Mouse (Mus musculus) heart, postnatal 0 days (tissue): ENCODE results near the gene Nkx2-3. TPM values are rescaled to one million over a fixed set of nuclear protein-coding genes. Genes with fewer than 3 reads are reported as not detected.

ENCODE experiments used
- ATAC-seq: fragments of 200-750 bp; cut with Nextera tagmentation; 2 replicates; pipeline ENCODE4 v1.8.0; 2017; ENCODE audit warnings: low read depth, moderate number of reproducible peaks, moderate library complexity; ENCODE audit not compliant: insufficient read depth
- DNase-seq: peaks from one replicate; pipeline ENCODE4 v3.0.0-alpha.2; 2016; ENCODE audit warnings: low spot score
- H3K27ac ChIP-seq: fragments of 300-500 bp; sonication (generic); 2 replicates; pipeline ENCODE4 v1.5.1; 2014; ENCODE audit warnings: low read depth, mild to moderate bottlenecking
- H3K27me3 ChIP-seq: fragments of 300-500 bp; sonication (generic); 2 replicates; pipeline ENCODE4 v1.6.1; 2014; ENCODE audit warnings: low read length, mixed read lengths; ENCODE audit not compliant: control insufficient read depth, insufficient read depth
- H3K36me3 ChIP-seq: fragments of 300-500 bp; sonication (generic); replicated peaks from 2 replicates; pipeline ENCODE4 v1.6.1; 2014; ENCODE audit warnings: low read length, mixed read lengths; ENCODE audit not compliant: control insufficient read depth, insufficient read depth
- H3K4me1 ChIP-seq: fragments of 300-500 bp; sonication (generic); 2 replicates; pipeline ENCODE4 v1.6.1; 2014; ENCODE audit warnings: antibody characterized with exemption; ENCODE audit not compliant: control insufficient read depth, insufficient read depth
- H3K4me2 ChIP-seq: fragments of 300-500 bp; sonication (generic); 2 replicates; pipeline ENCODE4 v1.6.1; 2014; ENCODE audit warnings: low read depth, mild to moderate bottlenecking, low read length, moderate library complexity
- H3K4me3 ChIP-seq: fragments of 300-500 bp; sonication (generic); 2 replicates; pipeline ENCODE4 v1.5.1; 2014; ENCODE audit warnings: low read depth, low read length
- H3K9ac ChIP-seq: fragments of 300-500 bp; sonication (generic); replicated peaks from 2 replicates; pipeline ENCODE4 v1.6.1; 2014; ENCODE audit warnings: low read depth, low read length, mixed read lengths
- H3K9me3 ChIP-seq: fragments of 300-500 bp; sonication (generic); replicated peaks from 2 replicates; pipeline ENCODE4 v1.6.1; 2016; ENCODE audit warnings: low read length; ENCODE audit not compliant: control insufficient read depth
- CTCF ChIP-seq: IDR thresholded peaks from 2 replicates; pipeline ENCODE4 v1.5.1; 2016; ENCODE audit warnings: antibody characterized with exemption, control low read depth, low read depth
- EP300 ChIP-seq: IDR thresholded peaks from 2 replicates; pipeline ENCODE4 v1.6.1; 2016; ENCODE audit warnings: antibody characterized with exemption, low read depth
- WGBS: fragments of 180-500 bp; shearing (Covaris S2); extraction: QIAGEN DNeasy Blood & Tissue Kit; methylation state at CpG from one replicate; pipeline ENCODE4 v1.1.7; 2014; 5-methylcytosine and 5-hydroxymethylcytosine counted together
- polyA plus RNA-seq: library from polyadenylated mRNA; unstranded; fragments of >200 nt; fragmentation: Nextera tagmentation; extraction: Ambion mirVana; gene quantifications from 2 replicates; pipeline ENCODE4 v1.2.1, GENCODE M21; 2015
- total RNA-seq: library from RNA; depleted of rRNA; stranded (reverse); fragments of >200 nt; gene quantifications from 2 replicates; pipeline ENCODE4 v1.2.3, GENCODE M21; 2014; ENCODE audit warnings: low replicate concordance

Gene Nkx2-3
- total and polyA plus RNA-seq, 2 experiments from 2014 or later = 0.15 TPM; not detected in 1

DNA sequence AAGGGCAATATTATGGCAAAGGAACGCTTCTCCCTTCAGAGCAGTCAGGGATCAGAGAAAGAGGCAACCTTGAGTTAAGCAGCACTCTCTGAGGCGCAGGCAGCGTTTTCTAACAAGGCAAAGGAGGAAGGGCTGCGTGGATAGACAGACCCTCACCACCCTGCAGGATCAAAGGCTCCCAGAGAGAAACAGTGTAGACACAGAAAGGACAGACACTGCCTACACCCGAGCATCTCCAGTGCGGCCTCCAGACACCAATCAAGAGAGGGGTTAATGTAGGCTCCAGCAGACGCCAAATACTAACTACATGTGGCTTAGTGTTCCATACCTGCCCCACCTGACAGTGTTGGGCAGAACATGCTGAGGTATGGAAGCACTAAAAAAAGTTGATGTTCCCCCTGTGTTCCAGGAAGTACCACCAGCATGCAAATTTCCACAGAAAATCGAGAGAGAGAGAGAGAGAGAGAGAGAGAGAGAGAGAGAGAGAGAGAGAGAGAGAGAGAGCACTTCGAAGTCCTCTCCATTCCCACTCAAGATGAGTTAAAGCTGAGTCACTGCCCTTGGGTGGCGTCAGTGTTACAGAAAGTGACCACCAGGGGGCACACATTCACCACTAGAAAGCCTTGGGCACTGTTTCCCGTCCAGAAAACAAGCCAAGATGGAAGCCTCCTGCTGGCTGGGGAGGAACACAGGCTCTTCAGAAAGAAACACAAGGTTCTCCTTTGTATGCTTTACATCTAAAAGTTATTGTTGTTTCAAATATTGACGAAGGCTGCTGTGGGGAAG, 18.5 kb downstream of the Nkx2-3 start:
- DNase-seq (peak; percentile 79), ATAC-seq (peak; percentile 86)
- no peaks in the 10 kb centered on the region for H3K36me3 ChIP-seq
- H3K9ac ChIP-seq = no peak overlapping the region
- H3K27me3 ChIP-seq = peaks cover 23% of the 10 kb centered on the region
- H3K9me3 ChIP-seq = no peaks in the 10 kb centered on the region
- 22% methylated on average over 12 of the region's 12 CpGs for WGBS
- no peaks in the 10 kb centered on the region for H3K4me1 ChIP-seq
- no peak overlapping the region for H3K4me3 ChIP-seq
- no peak overlapping the region for H3K4me2 ChIP-seq
- TF ChIP-seq CTCF = peak; percentile 93
- no peak for TF ChIP-seq EP300
- no peak overlapping the region for H3K27ac ChIP-seq

DNA sequence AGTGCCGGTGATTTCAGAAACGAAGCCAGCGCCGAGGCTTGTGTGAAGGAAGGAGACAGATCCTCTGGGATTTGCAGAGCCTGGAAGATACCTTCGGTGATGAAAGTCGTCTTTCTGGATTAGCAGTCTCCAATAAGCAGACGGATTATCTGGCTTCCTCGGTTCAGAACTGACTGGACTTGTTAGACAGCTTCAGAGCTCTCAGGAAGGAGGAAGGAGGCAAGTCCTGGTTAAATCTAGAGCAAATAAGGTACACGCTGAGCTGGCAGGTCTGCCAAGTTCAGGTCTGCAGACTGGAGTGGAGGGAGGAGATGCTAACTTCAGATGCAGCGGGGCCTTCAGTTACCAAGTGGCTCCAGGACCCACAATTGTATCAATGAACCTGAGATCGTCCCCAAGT, 29.7 kb downstream of the Nkx2-3 start:
- 54% methylated on average over 11 of the region's 11 CpGs for WGBS
- TF ChIP-seq EP300 (no peak), CTCF (no peak)
- DNase-seq = no peak
- Histone ChIP-seq H3K4me2 (no peak overlapping the region), H3K36me3 (no peaks in the 10 kb centered on the region), H3K27me3 (peaks cover 4% of the 10 kb centered on the region; the same call in 1 of the 2 replicates), H3K9ac (no peak overlapping the region), H3K4me3 (no peak overlapping the region), H3K9me3 (no peaks in the 10 kb centered on the region), H3K4me1 (no peaks in the 10 kb centered on the region), H3K27ac (no peak overlapping the region)
- ATAC-seq = no peak

DNA sequence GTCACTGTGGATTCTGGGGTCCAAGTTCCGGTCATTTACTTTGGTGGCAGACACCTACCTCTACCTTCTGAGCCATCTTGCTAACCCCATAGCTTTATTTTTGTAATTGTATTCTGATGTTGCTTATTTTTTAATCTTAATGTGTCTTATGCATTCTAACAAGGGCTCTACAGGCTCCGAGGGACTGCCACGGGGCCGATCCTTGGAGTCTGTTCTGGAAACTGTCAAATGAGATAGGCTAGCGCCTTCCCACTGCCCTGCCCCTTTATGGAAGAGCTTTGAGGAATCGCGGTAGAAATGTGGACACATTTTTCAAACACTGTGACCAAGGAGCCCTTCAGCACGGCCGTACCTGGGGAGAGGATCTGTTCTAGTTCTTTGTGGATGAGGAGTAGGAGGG, 30.7 kb downstream of the Nkx2-3 start:
- 74% methylated on average over 9 of the region's 9 CpGs for WGBS
- H3K4me1 ChIP-seq = no peaks in the 10 kb centered on the region
- H3K4me2 ChIP-seq = no peak overlapping the region
- peaks cover 4% of the 10 kb centered on the region; the same call in 1 of the 2 replicates for H3K27me3 ChIP-seq
- no peak for TF ChIP-seq EP300
- TF ChIP-seq CTCF = no peak
- DNase-seq (no peak), ATAC-seq (no peak)
- no peak overlapping the region for H3K4me3 ChIP-seq
- H3K36me3 ChIP-seq = no peaks in the 10 kb centered on the region
- H3K27ac ChIP-seq = no peak overlapping the region
- H3K9me3 ChIP-seq = no peaks in the 10 kb centered on the region
- H3K9ac ChIP-seq = no peak overlapping the region

DNA sequence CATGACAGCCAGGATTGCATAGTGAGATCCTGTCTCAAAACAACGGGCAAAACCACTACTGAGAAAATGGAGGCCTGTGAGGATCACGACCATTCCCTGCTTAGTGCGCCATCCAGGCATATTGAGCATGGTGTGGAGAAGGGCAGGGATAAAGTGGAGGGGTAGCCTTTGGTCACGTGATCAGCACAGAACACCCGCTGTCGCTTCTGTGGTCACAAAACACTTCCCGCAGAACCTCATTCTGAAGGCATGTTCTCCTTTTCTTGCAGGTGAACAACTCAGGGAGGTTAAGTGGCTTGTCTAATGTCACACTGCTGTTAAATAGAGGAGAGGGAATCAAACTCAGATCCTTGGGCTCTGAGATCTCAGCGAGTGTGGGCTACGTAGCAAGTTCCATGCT, 33.4 kb downstream of the Nkx2-3 start:
- no peak for DNase-seq
- H3K36me3 ChIP-seq = no peaks in the 10 kb centered on the region
- H3K4me1 ChIP-seq = no peaks in the 10 kb centered on the region
- ATAC-seq = no peak
- WGBS = 82% methylated on average over 9 of the region's 9 CpGs
- no peak overlapping the region for H3K4me2 ChIP-seq
- H3K9me3 ChIP-seq = no peaks in the 10 kb centered on the region
- no peak overlapping the region for H3K27ac ChIP-seq
- no peak overlapping the region for H3K9ac ChIP-seq
- TF ChIP-seq CTCF (no peak), EP300 (no peak)
- peaks cover 4% of the 10 kb centered on the region; the same call in 1 of the 2 replicates for H3K27me3 ChIP-seq
- H3K4me3 ChIP-seq = no peak overlapping the region

DNA sequence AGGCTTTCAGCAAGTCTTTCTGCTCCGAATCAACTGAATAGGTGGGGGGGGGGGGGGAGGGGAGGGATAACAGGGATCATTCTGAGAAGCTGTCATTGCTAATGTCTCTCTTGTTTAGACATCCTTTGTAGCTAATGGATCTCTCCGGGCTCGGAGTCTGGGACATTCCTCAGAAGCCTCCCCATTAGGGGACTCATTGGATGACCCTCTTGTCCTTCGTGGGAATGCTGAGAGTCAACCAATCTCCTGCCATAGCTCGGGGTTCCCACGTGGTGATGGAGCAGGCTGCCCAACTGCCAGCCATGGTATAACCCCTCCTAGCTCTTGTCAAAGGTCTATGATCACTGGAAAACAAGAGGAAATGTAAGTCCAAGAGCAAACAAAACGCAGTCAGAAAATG, 34.7 kb downstream of the Nkx2-3 start:
- Histone ChIP-seq H3K36me3 (no peaks in the 10 kb centered on the region), H3K9me3 (no peaks in the 10 kb centered on the region), H3K4me2 (no peak overlapping the region), H3K9ac (no peak overlapping the region), H3K27me3 (peaks cover 6% of the 10 kb centered on the region), H3K4me1 (no peaks in the 10 kb centered on the region), H3K4me3 (no peak overlapping the region), H3K27ac (no peak overlapping the region)
- 41% methylated on average over 7 of the region's 7 CpGs for WGBS
- TF ChIP-seq EP300 (no peak), CTCF (no peak)
- ATAC-seq (no peak), DNase-seq (no peak)

DNA sequence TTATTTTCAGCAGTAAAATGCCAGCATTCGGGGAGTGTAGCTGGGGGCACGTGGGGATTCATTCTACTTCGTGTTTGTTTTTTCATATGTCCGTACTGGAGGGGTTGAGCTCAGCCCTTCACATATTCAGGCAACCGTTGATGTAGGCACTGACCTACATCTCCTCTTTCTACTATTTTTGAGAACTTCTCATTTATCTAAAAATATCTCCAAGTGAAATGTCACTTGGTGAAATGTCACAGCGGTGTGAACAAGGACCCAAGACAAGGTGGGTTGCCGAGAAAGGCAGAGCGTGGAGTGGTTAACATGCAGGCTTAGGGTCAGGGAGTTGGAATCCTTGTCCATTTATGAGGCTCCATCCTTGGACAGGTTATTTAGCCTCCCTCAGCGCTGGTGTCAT, 35.1 kb downstream of the Nkx2-3 start:
- no peaks in the 10 kb centered on the region for H3K9me3 ChIP-seq
- H3K4me1 ChIP-seq = no peaks in the 10 kb centered on the region
- H3K4me3 ChIP-seq = no peak overlapping the region
- H3K9ac ChIP-seq = no peak overlapping the region
- WGBS = 74% methylated on average over 9 of the region's 9 CpGs
- no peak overlapping the region for H3K27ac ChIP-seq
- no peak overlapping the region for H3K4me2 ChIP-seq
- TF ChIP-seq EP300 (no peak), CTCF (no peak)
- no peaks in the 10 kb centered on the region for H3K36me3 ChIP-seq
- DNase-seq (no peak), ATAC-seq (no peak)
- H3K27me3 ChIP-seq = peaks cover 10% of the 10 kb centered on the region
